Mouse (Mus musculus): Measurements from ENCODE around the gene Sox13. TPM values are rescaled to one million over a fixed set of nuclear protein-coding genes. Genes with fewer than 3 reads are reported as not detected.

Gene Sox13
- polyA plus RNA-seq, 1 experiment from 2014 or later = 12.3 TPM

- no peak overlapping the region for H3K9ac ChIP-seq (ENCODE audit: low read depth, low read length)
- no peaks in the 10 kb centered on the region for H3K9me3 ChIP-seq (ENCODE audit: control insufficient read depth)
- H3K27ac ChIP-seq (ENCODE audit: low read depth, low read length) = no peak overlapping the region
- no peak for TF ChIP-seq CTCF (IDR thresholded peaks at IDR 0.05; ENCODE audit: low read depth)
- H3K36me3 ChIP-seq (ENCODE audit: control insufficient read depth, insufficient read depth) = no peaks in the 10 kb centered on the region
- H3K4me3 ChIP-seq (ENCODE audit: low read depth, low read length) = no peak overlapping the region
- no peak for ATAC-seq
- no peaks in the 10 kb centered on the region for H3K4me1 ChIP-seq (replicated peaks; ENCODE audit: control insufficient read depth, insufficient read depth, low read length)
- 40% methylated on average over 5 of the region's 5 CpGs for WGBS
- no peak overlapping the region for H3K4me2 ChIP-seq (replicated peaks; ENCODE audit: low read depth)
- H3K27me3 ChIP-seq (replicated peaks; ENCODE audit: control insufficient read depth, insufficient read depth, low read length) = no peaks in the 10 kb centered on the region
Measured at GRCm38 (mm10) chr1:133355469-133355868, 68.7 kb downstream of the Sox13 start.

DNA sequence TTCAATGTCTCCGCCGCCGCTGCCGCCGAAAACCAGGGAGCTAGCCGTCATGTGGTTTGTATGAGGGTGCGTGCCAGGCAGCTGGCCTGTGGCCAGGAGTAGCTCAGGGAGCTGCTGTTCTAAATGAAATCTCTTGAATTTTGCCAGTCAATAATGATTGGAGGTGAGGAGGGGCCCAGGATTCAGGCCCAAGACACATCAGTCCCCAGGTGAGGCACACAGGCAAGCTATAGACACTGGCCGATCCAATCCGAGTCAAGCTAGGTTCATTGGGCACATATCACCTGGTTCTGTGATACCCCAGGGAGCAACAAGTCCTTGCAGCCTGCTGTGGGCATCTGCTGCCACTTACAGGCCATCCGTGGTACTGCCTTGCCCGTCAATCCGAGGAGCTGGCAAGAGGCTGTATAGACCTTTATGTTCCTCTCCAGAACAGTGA, 70.8 kb downstream of the Sox13 start:
- Histone ChIP-seq H3K4me1 (replicated peaks; ENCODE audit: control insufficient read depth, insufficient read depth, low read length) (no peaks in the 10 kb centered on the region), H3K4me3 (ENCODE audit: low read depth, low read length) (no peak overlapping the region), H3K9me3 (ENCODE audit: control insufficient read depth) (no peaks in the 10 kb centered on the region), H3K4me2 (replicated peaks; ENCODE audit: low read depth) (no peak overlapping the region), H3K9ac (ENCODE audit: low read depth, low read length) (no peak overlapping the region), H3K27ac (ENCODE audit: low read depth, low read length) (no peak overlapping the region), H3K36me3 (ENCODE audit: control insufficient read depth, insufficient read depth) (no peaks in the 10 kb centered on the region), H3K27me3 (replicated peaks; ENCODE audit: control insufficient read depth, insufficient read depth, low read length) (no peaks in the 10 kb centered on the region)
- WGBS = 52% methylated on average over 12 of the region's 12 CpGs
- TF ChIP-seq CTCF (IDR thresholded peaks at IDR 0.05; ENCODE audit: low read depth) = peak; percentile 100
- ATAC-seq = peak; percentile 51; the same call in 1 of the 2 replicates

GRCm38 (mm10) chr1:133351762-133352161, 72.4 kb downstream of the Sox13 start:
- H3K36me3 ChIP-seq (ENCODE audit: control insufficient read depth, insufficient read depth) = no peaks in the 10 kb centered on the region
- ATAC-seq = no peak
- no peak overlapping the region for H3K9ac ChIP-seq (ENCODE audit: low read depth, low read length)
- no peaks in the 10 kb centered on the region for H3K9me3 ChIP-seq (ENCODE audit: control insufficient read depth)
- H3K27ac ChIP-seq (ENCODE audit: low read depth, low read length) = no peak overlapping the region
- H3K4me3 ChIP-seq (ENCODE audit: low read depth, low read length) = no peak overlapping the region
- H3K4me1 ChIP-seq (replicated peaks; ENCODE audit: control insufficient read depth, insufficient read depth, low read length) = no peaks in the 10 kb centered on the region; the same call in 1 of the 2 replicates
- no peaks in the 10 kb centered on the region for H3K27me3 ChIP-seq (replicated peaks; ENCODE audit: control insufficient read depth, insufficient read depth, low read length)
- H3K4me2 ChIP-seq (replicated peaks; ENCODE audit: low read depth) = no peak overlapping the region
- 66% methylated on average over 9 of the region's 9 CpGs for WGBS
- no peak for TF ChIP-seq CTCF (IDR thresholded peaks at IDR 0.05; ENCODE audit: low read depth)

- no peak within 1 kb of the TSS for H3K9ac ChIP-seq (ENCODE audit: low read depth, low read length)
- no peaks in the 10 kb centered on the region for H3K9me3 ChIP-seq (ENCODE audit: control insufficient read depth)
- no peaks in the 10 kb centered on the region; the same call in 1 of the 2 replicates for H3K4me1 ChIP-seq (replicated peaks; ENCODE audit: control insufficient read depth, insufficient read depth, low read length)
- no peak for ATAC-seq
- WGBS = 84% methylated on average over 1 of the region's 1 CpGs
- no peak for TF ChIP-seq CTCF (IDR thresholded peaks at IDR 0.05; ENCODE audit: low read depth)
- no peaks in the 10 kb centered on the region for H3K27me3 ChIP-seq (replicated peaks; ENCODE audit: control insufficient read depth, insufficient read depth, low read length)
- H3K27ac ChIP-seq (ENCODE audit: low read depth, low read length) = no peak within 1 kb of the TSS
- no peak within 1 kb of the TSS for H3K4me3 ChIP-seq (ENCODE audit: low read depth, low read length)
- H3K4me2 ChIP-seq (replicated peaks; ENCODE audit: low read depth) = no peak within 1 kb of the TSS
- H3K36me3 ChIP-seq (ENCODE audit: control insufficient read depth, insufficient read depth) = no peaks in the 10 kb centered on the region
Measured at GRCm38 (mm10) chr1:133350210-133350609, 74.0 kb downstream of the Sox13 start, which contains the start of gene Ren1. TSS of gene Ren1 (plus strand) at chr1:133350510.

DNA sequence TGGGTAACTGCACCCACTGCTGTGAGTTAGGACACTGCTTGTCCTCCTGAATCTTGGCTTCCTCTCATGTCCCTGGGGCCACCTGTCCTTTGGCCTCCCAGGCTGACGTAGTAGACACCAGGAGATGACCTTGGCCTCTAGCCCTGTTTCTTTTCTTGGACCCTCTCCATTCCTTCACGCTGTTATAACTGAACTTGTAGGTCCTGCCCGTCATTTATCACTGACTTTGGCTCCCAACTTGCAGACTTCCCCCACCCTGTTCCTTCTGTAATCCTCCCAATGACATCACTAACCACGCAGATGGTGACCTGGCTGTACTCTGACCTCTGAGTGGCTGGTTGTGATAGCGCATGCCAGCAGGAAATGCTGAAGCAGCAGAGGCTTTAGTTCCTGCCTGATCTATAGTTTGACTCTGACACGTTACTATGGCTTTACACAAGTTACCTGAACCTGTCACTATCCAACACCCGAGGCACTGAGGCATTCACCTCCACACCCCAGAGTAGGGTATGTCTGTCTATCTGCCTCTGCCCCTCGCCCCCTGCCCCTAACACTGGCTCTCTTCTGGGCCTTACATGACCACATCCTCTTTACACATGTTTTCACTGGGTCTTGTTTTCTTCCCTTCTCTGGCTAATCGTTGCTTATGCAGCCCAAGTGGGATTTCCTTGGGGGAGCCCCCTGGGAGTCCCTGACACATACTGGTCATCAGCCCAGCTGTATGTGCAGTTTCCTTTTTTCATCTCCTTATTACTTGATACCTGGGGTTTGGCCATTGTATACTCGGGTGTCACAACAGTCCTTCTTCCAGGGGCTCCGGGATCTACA, 76.3 kb downstream of the Sox13 start:
- H3K9ac ChIP-seq (ENCODE audit: low read depth, low read length) = no peak overlapping the region
- no peaks in the 10 kb centered on the region for H3K27me3 ChIP-seq (replicated peaks; ENCODE audit: control insufficient read depth, insufficient read depth, low read length)
- no peaks in the 10 kb centered on the region; the same call in 1 of the 2 replicates for H3K4me1 ChIP-seq (replicated peaks; ENCODE audit: control insufficient read depth, insufficient read depth, low read length)
- H3K36me3 ChIP-seq (ENCODE audit: control insufficient read depth, insufficient read depth) = no peaks in the 10 kb centered on the region
- no peak overlapping the region for H3K4me3 ChIP-seq (ENCODE audit: low read depth, low read length)
- 37% methylated on average over 11 of the region's 11 CpGs for WGBS
- no peak for TF ChIP-seq CTCF (IDR thresholded peaks at IDR 0.05; ENCODE audit: low read depth)
- no peak overlapping the region for H3K4me2 ChIP-seq (replicated peaks; ENCODE audit: low read depth)
- peak; percentile 90 for ATAC-seq
- no peaks in the 10 kb centered on the region for H3K9me3 ChIP-seq (ENCODE audit: control insufficient read depth)
- peak overlapping the region; percentile 83 for H3K27ac ChIP-seq (ENCODE audit: low read depth, low read length)

DNA sequence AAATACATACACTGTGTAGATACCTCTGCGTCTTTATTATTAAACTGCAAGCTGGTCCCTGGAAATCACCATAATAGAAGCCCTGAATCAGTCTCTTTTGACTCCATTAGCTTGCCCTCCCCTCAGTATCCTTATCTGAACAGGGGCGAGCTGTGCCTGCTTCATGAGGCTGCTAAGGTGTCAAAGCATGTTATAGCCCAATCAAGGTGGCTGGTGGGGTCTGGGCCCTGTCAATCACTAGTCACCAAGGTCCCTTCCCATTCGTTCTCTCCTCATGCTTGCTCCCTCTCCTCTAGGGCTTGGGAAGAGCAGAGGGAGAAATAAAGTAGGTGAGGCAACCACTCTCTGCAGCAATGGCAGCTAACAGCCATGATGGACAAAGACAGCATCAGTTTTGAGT, 77.0 kb downstream of the Sox13 start:
- Histone ChIP-seq H3K36me3 (ENCODE audit: control insufficient read depth, insufficient read depth) (no peaks in the 10 kb centered on the region), H3K4me2 (replicated peaks; ENCODE audit: low read depth) (no peak overlapping the region), H3K4me1 (replicated peaks; ENCODE audit: control insufficient read depth, insufficient read depth, low read length) (no peaks in the 10 kb centered on the region; the same call in 1 of the 2 replicates), H3K9ac (ENCODE audit: low read depth, low read length) (no peak overlapping the region), H3K27me3 (replicated peaks; ENCODE audit: control insufficient read depth, insufficient read depth, low read length) (no peaks in the 10 kb centered on the region), H3K9me3 (ENCODE audit: control insufficient read depth) (no peaks in the 10 kb centered on the region), H3K4me3 (ENCODE audit: low read depth, low read length) (no peak overlapping the region), H3K27ac (ENCODE audit: low read depth, low read length) (peak overlapping the region; percentile 83)
- ATAC-seq = no peak
- no peak for TF ChIP-seq CTCF (IDR thresholded peaks at IDR 0.05; ENCODE audit: low read depth)
- 66% methylated on average over 3 of the region's 3 CpGs for WGBS

All from intestine, postnatal 0 days (tissue).